Mouse (Mus musculus) neural tube, embryonic 15.5 days (tissue): ENCODE results near the gene Tnrc18. TPM values are rescaled to one million over a fixed set of nuclear protein-coding genes. Genes with fewer than 3 reads are reported as not detected.
A peak's percentile ranks its signal among the peaks of the same experiment; 100 is the strongest.

Experiments used
- ATAC-seq: fragments of 200-750 bp; cut with Nextera tagmentation; 2 replicates; pipeline ENCODE4 v1.8.0; 2017; ENCODE audit warnings: mild to moderate bottlenecking, moderate TSS enrichment, moderate library complexity; ENCODE audit not compliant: low FRiP score
- H3K27ac ChIP-seq: fragments of 300-500 bp; sonication (generic); replicated peaks from 2 replicates; pipeline ENCODE4 v1.5.1; 2015; ENCODE audit warnings: mild to moderate bottlenecking, inconsistent platforms
- H3K27me3 ChIP-seq: fragments of 300-500 bp; sonication (generic); replicated peaks from 2 replicates; pipeline ENCODE4 v1.6.1; 2015; ENCODE audit warnings: inconsistent platforms
- H3K36me3 ChIP-seq: fragments of 300-500 bp; sonication (generic); 2 replicates; pipeline ENCODE4 v1.6.1; 2015; ENCODE audit warnings: inconsistent platforms
- H3K4me1 ChIP-seq: fragments of 300-500 bp; sonication (generic); 2 replicates; pipeline ENCODE4 v1.6.1; 2015; ENCODE audit warnings: inconsistent platforms
- H3K4me2 ChIP-seq: fragments of 300-500 bp; sonication (generic); 2 replicates; pipeline ENCODE4 v1.6.1; 2015; ENCODE audit warnings: inconsistent platforms, mild to moderate bottlenecking, moderate library complexity
- H3K4me3 ChIP-seq: fragments of 300-500 bp; sonication (generic); replicated peaks from 2 replicates; pipeline ENCODE4 v1.5.1; 2015; ENCODE audit warnings: mild to moderate bottlenecking, inconsistent platforms
- H3K9ac ChIP-seq: fragments of 300-500 bp; sonication (generic); replicated peaks from 2 replicates; pipeline ENCODE4 v1.6.1; 2015; ENCODE audit warnings: mild to moderate bottlenecking, inconsistent platforms
- H3K9me3 ChIP-seq: fragments of 300-500 bp; sonication (generic); replicated peaks from 2 replicates; pipeline ENCODE4 v1.6.1; 2016; ENCODE audit warnings: inconsistent platforms
- WGBS: fragments of 180-500 bp; shearing (Covaris S2); methylation state at CpG from one replicate; pipeline ENCODE4 v1.1.7; 2015; ENCODE audit warnings: mixed read lengths; 5-methylcytosine and 5-hydroxymethylcytosine counted together
- polyA plus RNA-seq: library from polyadenylated mRNA; unstranded; fragments of >200 nt; fragmentation: Nextera tagmentation; extraction: Ambion mirVana; gene quantifications from 2 replicates; pipeline ENCODE4 v1.2.1, GENCODE M21; 2015

Tnrc18 gene
- polyA plus RNA-seq, 1 experiment from 2014 or later: 26.0 TPM

- Histone ChIP-seq H3K27me3 (no peaks in the 10 kb centered on the region), H3K9ac (no peak overlapping the region), H3K4me1 (peaks cover 96% of the 10 kb centered on the region), H3K4me2 (no peak overlapping the region), H3K27ac (no peak overlapping the region), H3K9me3 (no peaks in the 10 kb centered on the region), H3K36me3 (no peaks in the 10 kb centered on the region), H3K4me3 (no peak overlapping the region)
- no peak for ATAC-seq
- 26% methylated on average over 8 of the region's 8 CpGs for WGBS
These were observed 17.3 kb downstream of the Tnrc18 start for GRCm38 (mm10) chr5:142800198-142800597.

GRCm38 (mm10) chr5:142799259-142799658 lies 18.2 kb downstream of the Tnrc18 start:
- WGBS: 47% methylated on average over 4 of the region's 4 CpGs
- Histone ChIP-seq H3K4me3 (no peak overlapping the region), H3K36me3 (no peaks in the 10 kb centered on the region), H3K4me2 (no peak overlapping the region), H3K9ac (no peak overlapping the region), H3K27ac (no peak overlapping the region), H3K27me3 (no peaks in the 10 kb centered on the region), H3K4me1 (peaks cover 96% of the 10 kb centered on the region), H3K9me3 (no peaks in the 10 kb centered on the region)
- no peak for ATAC-seq

DNA sequence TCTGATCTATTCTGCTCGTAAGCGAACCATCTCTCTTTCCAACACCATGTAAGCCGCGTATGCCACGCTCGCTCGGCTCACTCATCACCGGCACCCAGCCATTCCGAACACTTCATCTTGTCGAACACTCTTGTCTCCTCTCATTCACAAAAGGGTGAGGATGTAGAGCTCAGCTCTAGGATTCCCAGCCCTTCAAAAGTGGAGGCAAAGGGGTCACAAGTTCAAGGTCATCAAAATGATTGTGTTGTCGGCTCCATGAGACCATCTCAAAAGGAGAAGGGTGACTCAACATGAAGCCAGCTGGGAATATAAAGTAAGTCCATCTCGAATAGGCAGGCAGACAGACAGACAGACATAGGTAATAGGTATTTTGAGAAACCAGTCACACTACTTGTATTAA lies 19.3 kb downstream of the Tnrc18 start:
- no peaks in the 10 kb centered on the region for H3K27me3 ChIP-seq
- H3K36me3 ChIP-seq: no peaks in the 10 kb centered on the region
- no peak overlapping the region for H3K27ac ChIP-seq
- no peak overlapping the region for H3K4me2 ChIP-seq
- no peaks in the 10 kb centered on the region for H3K9me3 ChIP-seq
- H3K4me1 ChIP-seq: peaks cover 96% of the 10 kb centered on the region
- 67% methylated on average over 12 of the region's 12 CpGs for WGBS
- ATAC-seq: no peak
- no peak overlapping the region for H3K4me3 ChIP-seq
- no peak overlapping the region for H3K9ac ChIP-seq

- ATAC-seq: no peak
- no peaks in the 10 kb centered on the region; the same call in 1 of the 2 replicates for H3K36me3 ChIP-seq
- no peaks in the 10 kb centered on the region for H3K9me3 ChIP-seq
- no peak overlapping the region for H3K4me3 ChIP-seq
- H3K4me1 ChIP-seq: peaks cover 96% of the 10 kb centered on the region
- no peak overlapping the region for H3K27ac ChIP-seq
- H3K9ac ChIP-seq: no peak overlapping the region
- H3K4me2 ChIP-seq: no peak overlapping the region; the same call in 1 of the 2 replicates
- 73% methylated on average over 13 of the region's 13 CpGs for WGBS
- H3K27me3 ChIP-seq: no peaks in the 10 kb centered on the region
These were observed 19.8 kb downstream of the Tnrc18 start for GRCm38 (mm10) chr5:142797620-142798019.

DNA sequence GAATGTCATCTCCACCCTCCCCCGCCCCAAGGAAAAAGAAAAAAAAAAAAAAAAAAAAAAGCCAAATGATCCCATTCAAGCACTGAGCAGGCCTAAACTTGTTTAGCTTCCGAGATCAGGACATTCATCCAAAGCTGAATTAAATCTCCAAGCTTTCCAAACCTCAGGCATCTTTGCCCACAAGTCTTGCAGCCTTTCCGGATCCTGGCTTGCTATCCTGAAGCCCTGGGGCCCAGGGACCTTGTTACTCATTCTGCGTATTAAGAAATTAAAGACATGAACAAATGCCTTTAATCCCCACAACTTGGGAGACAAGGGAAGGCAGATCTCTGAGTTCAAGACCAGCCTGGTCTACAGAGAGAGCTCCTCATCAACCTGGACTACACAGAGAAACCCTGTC lies 20.5 kb downstream of the Tnrc18 start:
- WGBS: 81% methylated on average over 4 of the region's 4 CpGs
- no peaks in the 10 kb centered on the region; the same call in 1 of the 2 replicates for H3K36me3 ChIP-seq
- no peak overlapping the region for H3K4me2 ChIP-seq
- H3K4me3 ChIP-seq: no peak overlapping the region
- H3K4me1 ChIP-seq: peaks cover 93% of the 10 kb centered on the region
- no peak for ATAC-seq
- H3K9me3 ChIP-seq: no peaks in the 10 kb centered on the region
- no peaks in the 10 kb centered on the region for H3K27me3 ChIP-seq
- no peak overlapping the region for H3K9ac ChIP-seq
- H3K27ac ChIP-seq: no peak overlapping the region

DNA sequence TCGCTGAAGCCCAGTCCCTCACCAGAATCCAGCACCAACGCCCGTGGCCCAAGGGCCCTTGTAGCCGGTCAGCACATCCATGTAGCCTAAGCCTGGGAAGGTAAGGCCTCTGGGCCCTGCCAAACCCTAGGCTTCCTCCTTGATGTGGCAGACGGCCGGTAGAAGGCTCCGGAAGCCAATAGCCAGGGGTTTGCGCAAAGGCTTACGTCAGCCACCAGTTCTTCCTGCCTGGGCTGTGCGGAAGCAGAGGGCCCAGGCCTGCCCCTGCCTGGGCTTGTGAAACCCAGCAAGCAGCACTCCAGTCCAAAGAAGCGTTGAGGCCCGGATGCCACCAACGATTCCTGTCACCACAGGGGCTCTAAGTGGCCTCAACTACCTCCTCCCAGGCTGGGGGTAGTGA lies 22.9 kb downstream of the Tnrc18 start:
- 81% methylated on average over 13 of the region's 13 CpGs for WGBS

GRCm38 (mm10) chr5:142794161-142794560 lies 23.3 kb downstream of the Tnrc18 start:
- Histone ChIP-seq H3K27me3 (no peaks in the 10 kb centered on the region), H3K27ac (0 out of 2 replicates have a peak overlapping the region, but pooled peaks have one; percentile 19), H3K4me1 (peaks cover 75% of the 10 kb centered on the region), H3K9me3 (no peaks in the 10 kb centered on the region), H3K4me2 (no peak overlapping the region), H3K36me3 (peaks cover 9% of the 10 kb centered on the region), H3K4me3 (no peak overlapping the region), H3K9ac (no peak overlapping the region; the same call in 1 of the 2 replicates)
- ATAC-seq: no peak
- WGBS: 89% methylated on average over 2 of the region's 2 CpGs

More for the DNA sequence above, 22.9 kb downstream of the Tnrc18 start:
- Histone ChIP-seq H3K27me3 (no peaks in the 10 kb centered on the region), H3K4me1 (peaks cover 79% of the 10 kb centered on the region), H3K36me3 (peaks cover 5% of the 10 kb centered on the region), H3K4me3 (no peak overlapping the region), H3K27ac (0 out of 2 replicates have a peak overlapping the region, but pooled peaks have one; percentile 19), H3K9me3 (no peaks in the 10 kb centered on the region), H3K4me2 (no peak overlapping the region), H3K9ac (no peak overlapping the region; the same call in 1 of the 2 replicates)
- ATAC-seq: no peak

- Histone ChIP-seq H3K4me1 (peaks cover 59% of the 10 kb centered on the region), H3K4me2 (no peak overlapping the region), H3K27ac (no peak overlapping the region), H3K4me3 (no peak overlapping the region), H3K27me3 (no peaks in the 10 kb centered on the region), H3K9ac (no peak overlapping the region), H3K36me3 (peaks cover 24% of the 10 kb centered on the region), H3K9me3 (no peaks in the 10 kb centered on the region)
- 95% methylated on average over 4 of the region's 4 CpGs for WGBS
- ATAC-seq: no peak
These were observed 24.9 kb downstream of the Tnrc18 start for GRCm38 (mm10) chr5:142792594-142792993.

DNA sequence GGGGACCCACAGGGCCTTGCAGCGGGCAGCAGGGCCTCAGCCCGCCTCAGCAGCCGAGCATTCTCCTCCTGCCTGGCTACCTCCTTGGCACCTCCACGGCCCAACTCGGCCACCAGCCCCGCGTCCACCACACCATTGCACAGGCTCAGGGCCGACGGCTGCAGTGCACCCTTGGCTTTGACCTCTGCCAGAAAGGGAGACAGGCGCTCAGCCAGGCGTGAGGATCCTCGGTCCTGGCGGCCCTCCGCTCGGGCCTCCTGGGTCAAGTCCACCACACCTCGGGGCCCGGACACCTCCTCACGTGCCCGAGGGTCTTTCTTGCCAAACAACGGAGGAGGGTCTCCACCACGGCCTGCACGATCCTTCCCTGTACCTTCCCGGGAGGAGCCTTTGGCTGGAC lies 29.2 kb downstream of the Tnrc18 start:
- Histone ChIP-seq H3K9me3 (no peaks in the 10 kb centered on the region), H3K4me2 (no peak overlapping the region), H3K4me1 (peaks cover 46% of the 10 kb centered on the region), H3K9ac (no peak overlapping the region), H3K36me3 (peaks cover 43% of the 10 kb centered on the region), H3K27me3 (no peaks in the 10 kb centered on the region), H3K4me3 (no peak overlapping the region), H3K27ac (no peak overlapping the region)
- no peak for ATAC-seq
- WGBS: 95% methylated on average over 22 of the region's 23 CpGs

DNA sequence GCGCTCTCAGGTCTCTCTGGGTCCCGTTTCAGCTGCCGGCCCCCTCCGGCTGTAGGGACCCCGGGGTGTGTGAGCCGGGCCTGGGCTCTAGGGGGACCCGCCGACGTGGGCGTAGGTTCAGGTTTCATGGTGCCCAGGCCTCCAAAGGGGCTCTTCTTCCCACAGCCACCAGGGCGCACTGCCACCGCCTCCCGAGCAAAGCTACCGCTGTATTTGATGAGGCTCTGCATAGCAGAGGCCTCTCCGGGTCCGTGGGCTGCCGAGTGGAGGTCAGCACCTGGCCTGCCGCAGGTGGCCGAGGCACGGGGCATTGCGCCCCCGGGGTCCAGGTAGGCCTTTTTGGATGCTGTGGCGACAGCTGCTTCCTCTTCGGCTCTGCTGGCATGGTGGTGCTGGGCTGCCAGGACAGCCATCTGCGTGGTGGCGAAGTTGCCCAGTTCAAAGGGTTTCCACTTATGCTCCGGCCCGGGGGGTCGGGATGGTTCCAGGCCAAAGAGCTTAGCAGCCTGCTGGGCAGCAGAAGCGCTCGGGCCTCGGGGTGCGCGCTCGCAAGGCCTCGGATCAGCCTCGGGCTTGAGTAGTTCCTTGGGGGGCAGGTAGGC lies 30.1 kb downstream of the Tnrc18 start:
- Histone ChIP-seq H3K27ac (no peak overlapping the region), H3K9me3 (no peaks in the 10 kb centered on the region), H3K4me1 (peaks cover 46% of the 10 kb centered on the region), H3K4me3 (no peak overlapping the region), H3K36me3 (peaks cover 43% of the 10 kb centered on the region), H3K9ac (no peak overlapping the region), H3K4me2 (no peak overlapping the region), H3K27me3 (no peaks in the 10 kb centered on the region)
- WGBS: 91% methylated on average over 37 of the region's 37 CpGs
- no peak for ATAC-seq

DNA sequence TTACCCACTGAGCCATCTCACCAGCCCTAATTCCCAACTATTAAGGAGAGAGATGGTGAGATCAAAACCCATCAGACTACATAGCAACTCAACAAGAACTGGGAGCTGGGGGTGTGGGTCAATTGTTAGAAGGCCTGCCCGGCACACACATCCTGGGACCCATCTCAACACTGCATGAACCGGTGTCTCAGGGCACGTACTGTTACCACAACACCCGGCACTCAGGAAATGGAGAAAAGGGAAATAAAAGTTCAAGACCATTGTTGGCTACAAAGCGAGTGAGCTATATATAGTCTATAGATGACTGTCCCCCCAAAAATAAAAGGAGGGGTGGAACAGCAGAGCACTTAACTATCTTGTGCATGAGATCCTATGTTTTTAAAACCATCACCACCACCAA lies 30.8 kb downstream of the Tnrc18 start:
- ATAC-seq: no peak
- no peak overlapping the region for H3K9ac ChIP-seq
- H3K27ac ChIP-seq: no peak overlapping the region
- no peak overlapping the region for H3K4me2 ChIP-seq
- H3K27me3 ChIP-seq: no peaks in the 10 kb centered on the region
- no peaks in the 10 kb centered on the region for H3K9me3 ChIP-seq
- H3K4me1 ChIP-seq: peaks cover 43% of the 10 kb centered on the region
- no peak overlapping the region for H3K4me3 ChIP-seq
- 93% methylated on average over 5 of the region's 5 CpGs for WGBS
- H3K36me3 ChIP-seq: peaks cover 43% of the 10 kb centered on the region

DNA sequence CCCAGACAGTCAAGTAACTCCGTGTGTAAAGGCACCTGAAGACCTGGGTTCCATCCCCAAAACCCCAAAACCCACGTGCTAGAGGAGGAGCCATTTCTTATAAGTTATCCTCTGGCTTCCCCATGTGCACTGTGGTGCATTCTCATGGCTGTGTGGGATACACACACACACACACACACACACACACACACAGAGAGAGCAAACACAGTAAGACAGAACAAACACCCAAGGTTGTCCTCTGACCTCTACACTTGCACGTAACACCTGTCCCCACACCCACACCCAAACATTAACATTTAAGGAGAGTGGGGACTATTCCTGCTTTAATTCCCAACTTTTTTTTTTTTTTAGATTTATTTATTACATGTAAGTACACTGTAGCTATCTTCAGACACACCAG lies 31.2 kb downstream of the Tnrc18 start:
- no peak for ATAC-seq
- 82% methylated on average over 3 of the region's 3 CpGs for WGBS
- Histone ChIP-seq H3K4me1 (peaks cover 46% of the 10 kb centered on the region), H3K27me3 (no peaks in the 10 kb centered on the region), H3K9me3 (no peaks in the 10 kb centered on the region), H3K36me3 (peaks cover 43% of the 10 kb centered on the region), H3K27ac (0 out of 2 replicates have a peak overlapping the region, but pooled peaks have one; percentile 41), H3K4me3 (no peak overlapping the region), H3K9ac (no peak overlapping the region), H3K4me2 (no peak overlapping the region)
